Comparison of ENCODE assay signal across 42 mouse cellular contexts in the genomic region with DNA sequence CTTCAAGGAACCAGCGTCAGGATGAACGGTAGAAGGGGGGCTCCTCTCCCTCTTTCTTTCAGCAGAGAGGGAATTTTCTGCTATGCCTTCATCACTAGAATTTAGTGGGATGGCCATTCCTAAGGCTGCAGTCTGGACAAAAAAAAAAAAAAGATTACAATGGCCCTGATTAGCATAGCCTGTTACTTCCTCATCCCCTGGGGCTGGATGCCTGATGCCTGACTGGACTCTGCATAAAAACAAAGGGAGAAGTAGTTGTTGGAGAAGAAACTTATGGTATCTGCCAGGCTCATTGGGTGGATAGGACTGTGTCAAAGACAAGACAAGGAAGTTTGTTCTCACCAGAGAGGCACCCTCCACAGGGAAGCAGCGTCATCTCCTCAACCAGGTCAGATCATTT. TPM values are rescaled to one million over a fixed set of nuclear protein-coding genes. Genes with fewer than 3 reads are reported as not detected.
"Had no signal": no experiment of that assay in that cellular context is flagged by ENCODE, and none has a peak within 500 bp of the region (broad histone marks: within the 10 kb centered on the region; RNA-seq: fewer than 3 reads in every experiment).

No protein-coding gene starts in this region.

- ATAC-seq: hindbrain, postnatal 0 days; intestine, embryonic 16.5 days; liver, embryonic 12.5 days had no signal

- DNase-seq: gastrocnemius, postnatal 14 days; gastrocnemius, postnatal 36 days; heart, adult 11 months; heart, adult 2 months; heart, postnatal 14 days; heart, postnatal 36 days; kidney, adult 11 months; kidney, adult 2 months; kidney, adult 9 months; kidney, postnatal 14 days; kidney, postnatal 36 days; layer of hippocampus, adult 9-11 months; layer of hippocampus, postnatal 36 days; left cerebral cortex, postnatal 4 days had no signal

- H3K27ac ChIP-seq: heart, adult 2 months; hindbrain, embryonic 12.5 days; hindbrain, embryonic 14.5 days; hindbrain, postnatal 0 days; kidney, embryonic 15.5 days; kidney, postnatal 0 days; limb, embryonic 13.5 days; limb, embryonic 15.5 days; liver, embryonic 12.5 days; liver, embryonic 14.5 days had no signal

- H3K9me3 ChIP-seq: hindbrain, embryonic 12.5 days; kidney, embryonic 15.5 days; limb, embryonic 13.5 days; limb, embryonic 15.5 days; liver, embryonic 12.5 days had no signal

- H3K27me3 ChIP-seq: hindbrain, embryonic 12.5 days; kidney, embryonic 15.5 days; limb, embryonic 13.5 days; limb, embryonic 15.5 days; liver, embryonic 12.5 days had no signal

- H3K9ac ChIP-seq: hindbrain, embryonic 12.5 days; hindbrain, embryonic 14.5 days; kidney, embryonic 15.5 days; limb, embryonic 13.5 days; limb, embryonic 15.5 days; liver, embryonic 12.5 days; liver, embryonic 14.5 days had no signal

- H3K4me1 ChIP-seq: hindbrain, embryonic 12.5 days; kidney, embryonic 15.5 days; limb, embryonic 13.5 days; limb, embryonic 15.5 days; liver, embryonic 12.5 days had no signal

- H3K4me2 ChIP-seq: heart, embryonic 11.5 days; hindbrain, embryonic 12.5 days; hindbrain, embryonic 14.5 days; kidney, embryonic 15.5 days; limb, embryonic 13.5 days; limb, embryonic 15.5 days; liver, embryonic 12.5 days had no signal

- H3K36me3 ChIP-seq: hindbrain, embryonic 12.5 days; kidney, embryonic 15.5 days; limb, embryonic 13.5 days; limb, embryonic 15.5 days; liver, embryonic 12.5 days had no signal

- H3K4me3 ChIP-seq: heart, adult 2 months; hindbrain, embryonic 12.5 days; kidney, embryonic 15.5 days; limb, embryonic 13.5 days; limb, embryonic 15.5 days; liver, embryonic 12.5 days had no signal

RNA-seq across cellular contexts. Expression of a gene that starts 25.7 kb away (rescaled TPM):
- total RNA-seq: gastrocnemius, adult 18-20 months; gastrocnemius, adult 8-10 months; gastrocnemius, postnatal 14 days; gastrocnemius, postnatal 36 days; heart, adult 2 months; heart, postnatal 14 days; heart, postnatal 36 days; hematopoietic stem cell, adult 5-6 weeks; hindbrain, postnatal 0 days; layer of hippocampus, adult 18-20 months; layer of hippocampus, adult 8-10 months; layer of hippocampus, postnatal 14 days; layer of hippocampus, postnatal 36 days; left cerebral cortex, adult 18-20 months; left cerebral cortex, adult 8-10 months; left cerebral cortex, postnatal 10 days; left cerebral cortex, postnatal 25 days; left cerebral cortex, postnatal 4 days had no signal
- polyA plus RNA-seq: gonadal fat pad, adult 2 months; heart, adult 2 months; heart, embryonic 11.5 days; heart, embryonic 14.5 days; heart, embryonic 16.5 days; hindbrain, embryonic 12.5 days; hindbrain, embryonic 14.5 days; hindbrain, postnatal 0 days; intestine, embryonic 14.5 days; intestine, embryonic 16.5 days; kidney, adult 2 months; kidney, embryonic 15.5 days; kidney, postnatal 0 days; large intestine, adult 2 months; limb, embryonic 11.5 days; limb, embryonic 13.5 days; limb, embryonic 15.5 days; liver, embryonic 12.5 days; liver, embryonic 14.5 days; liver, embryonic 16.5 days had no signal

RNA-seq across cellular contexts. Expression of a gene that starts 58.9 kb away (rescaled TPM):
- total RNA-seq: gastrocnemius, adult 18-20 months; gastrocnemius, adult 8-10 months; gastrocnemius, postnatal 14 days; gastrocnemius, postnatal 36 days; heart, adult 2 months; heart, postnatal 14 days; heart, postnatal 36 days; hematopoietic stem cell, adult 5-6 weeks; hindbrain, postnatal 0 days; layer of hippocampus, adult 18-20 months; layer of hippocampus, adult 8-10 months; layer of hippocampus, postnatal 14 days; layer of hippocampus, postnatal 36 days; left cerebral cortex, adult 18-20 months; left cerebral cortex, adult 8-10 months; left cerebral cortex, postnatal 10 days; left cerebral cortex, postnatal 25 days; left cerebral cortex, postnatal 4 days had no signal
- polyA plus RNA-seq: heart, adult 2 months; heart, embryonic 14.5 days; heart, embryonic 16.5 days; hindbrain, embryonic 12.5 days; hindbrain, embryonic 14.5 days; hindbrain, postnatal 0 days; intestine, embryonic 14.5 days; limb, embryonic 11.5 days; limb, embryonic 13.5 days; limb, embryonic 15.5 days had no signal
